Mouse (Mus musculus) lung, postnatal 0 days (tissue): ENCODE measurements around the gene Thy1. TPM values are rescaled to one million over a fixed set of nuclear protein-coding genes. Genes with fewer than 3 reads are reported as not detected.

ENCODE experiments used
- ATAC-seq: fragments of 200-750 bp; cut with Nextera tagmentation; 2 replicates; pipeline ENCODE4 v1.8.0; 2017; ENCODE audit warnings: moderate library complexity
- DNase-seq: peaks from one replicate; pipeline ENCODE4 v3.0.0-alpha.2; 2016; ENCODE audit warnings: low spot score
- H3K27ac ChIP-seq: fragments of 300-500 bp; sonication (generic); 2 replicates; pipeline ENCODE4 v1.5.1; 2014; ENCODE audit warnings: antibody characterized with exemption, mild to moderate bottlenecking, low read length, mixed read lengths
- H3K27me3 ChIP-seq: fragments of 300-500 bp; sonication (generic); replicated peaks from 2 replicates; pipeline ENCODE4 v1.6.1; 2014; ENCODE audit warnings: low read length, mixed read lengths; ENCODE audit not compliant: insufficient read depth
- H3K36me3 ChIP-seq: fragments of 300-500 bp; sonication (generic); 2 replicates; pipeline ENCODE4 v1.6.1; 2014; ENCODE audit warnings: low read length, mixed read lengths; ENCODE audit not compliant: insufficient read depth
- H3K4me1 ChIP-seq: fragments of 300-500 bp; sonication (generic); 2 replicates; pipeline ENCODE4 v1.6.1; 2014; ENCODE audit warnings: antibody characterized with exemption, low read depth, low read length, mixed read lengths; ENCODE audit not compliant: insufficient read depth
- H3K4me2 ChIP-seq: fragments of 300-500 bp; sonication (generic); replicated peaks from 2 replicates; pipeline ENCODE4 v1.6.1; 2014; ENCODE audit warnings: low read depth, mild to moderate bottlenecking, low read length, moderate library complexity, mixed read lengths
- H3K4me3 ChIP-seq: fragments of 300-500 bp; sonication (generic); 2 replicates; pipeline ENCODE4 v1.5.1; 2014; ENCODE audit warnings: low read depth, low read length
- H3K9ac ChIP-seq: fragments of 300-500 bp; sonication (generic); replicated peaks from 2 replicates; pipeline ENCODE4 v1.6.1; 2014; ENCODE audit warnings: low read depth, mild to moderate bottlenecking
- H3K9me3 ChIP-seq: fragments of 300-500 bp; sonication (generic); 2 replicates; pipeline ENCODE4 v1.6.1; 2016; ENCODE audit warnings: low read length, mixed read lengths
- CTCF ChIP-seq: IDR thresholded peaks from 2 replicates; pipeline ENCODE4 v1.5.1; 2016; ENCODE audit warnings: antibody characterized with exemption, mild to moderate bottlenecking
- EP300 ChIP-seq: IDR thresholded peaks from 2 replicates; pipeline ENCODE4 v1.6.1; 2016; ENCODE audit warnings: antibody characterized with exemption, mild to moderate bottlenecking, control low read depth
- WGBS: fragments of 180-500 bp; shearing (Covaris S2); extraction: QIAGEN DNeasy Blood & Tissue Kit; methylation state at CpG from one replicate; pipeline ENCODE4 v1.1.7; 2014; 5-methylcytosine and 5-hydroxymethylcytosine counted together
- polyA plus RNA-seq: library from polyadenylated mRNA; unstranded; fragments of >200 nt; fragmentation: Nextera tagmentation; extraction: Ambion mirVana; gene quantifications from 2 replicates; pipeline ENCODE4 v1.2.1, GENCODE M21; 2015

Gene Thy1
- polyA plus RNA-seq, 1 experiment from 2014 or later = 2.9 TPM

DNA sequence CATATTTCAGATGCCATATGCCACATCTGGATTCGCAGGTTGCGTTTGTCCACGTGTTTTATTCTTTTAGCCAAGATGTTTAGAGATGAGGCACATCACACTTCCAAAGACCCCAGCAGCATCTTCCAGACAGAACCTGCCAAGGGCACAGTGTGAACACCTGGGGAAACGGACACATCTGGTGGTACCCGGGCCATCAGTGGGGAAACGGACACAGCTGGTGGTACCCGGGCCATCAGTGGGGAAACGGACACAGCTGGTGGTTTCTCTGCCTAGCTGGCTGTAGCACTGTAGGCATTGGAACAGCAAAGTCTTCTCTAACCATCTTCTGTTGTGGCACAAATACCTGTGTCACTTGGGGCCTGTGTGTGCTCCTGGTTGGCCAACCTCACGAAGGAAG lies 52.6 kb downstream of the Thy1 start:
- H3K36me3 ChIP-seq = 0 out of 2 replicates have a peak, but pooled peaks cover 5% of the 10 kb centered on the region
- no peak for DNase-seq
- H3K9ac ChIP-seq = no peak overlapping the region
- H3K27ac ChIP-seq = no peak overlapping the region
- H3K9me3 ChIP-seq = no peaks in the 10 kb centered on the region
- ATAC-seq = no peak
- H3K4me2 ChIP-seq = no peak overlapping the region
- TF ChIP-seq CTCF (no peak), EP300 (no peak)
- no peaks in the 10 kb centered on the region for H3K4me1 ChIP-seq
- no peak overlapping the region for H3K4me3 ChIP-seq
- 90% methylated on average over 9 of the region's 9 CpGs for WGBS
- no peaks in the 10 kb centered on the region for H3K27me3 ChIP-seq

DNA sequence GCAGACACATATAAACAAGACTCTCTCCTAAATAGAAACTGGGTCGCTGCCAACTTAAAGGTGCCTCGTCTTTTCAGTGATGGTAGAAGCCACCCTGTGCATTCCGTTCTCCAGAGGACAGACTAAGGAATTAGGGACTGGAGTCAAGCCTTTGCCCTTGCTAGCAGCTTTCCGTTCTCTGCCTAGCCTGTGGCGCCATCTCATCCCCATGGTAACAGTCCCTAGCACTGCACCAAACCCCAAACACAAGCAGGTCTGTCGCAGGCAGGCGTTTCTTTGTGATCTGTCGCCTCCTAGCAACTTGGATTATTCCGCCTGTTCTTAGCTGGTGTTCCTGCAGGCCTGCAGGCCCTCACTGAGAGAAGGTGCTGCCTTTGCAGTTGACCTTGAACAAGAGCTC lies 53.4 kb downstream of the Thy1 start:
- Histone ChIP-seq H3K27ac (no peak overlapping the region), H3K4me2 (no peak overlapping the region), H3K4me1 (no peaks in the 10 kb centered on the region), H3K27me3 (no peaks in the 10 kb centered on the region), H3K9me3 (no peaks in the 10 kb centered on the region), H3K9ac (no peak overlapping the region), H3K36me3 (no peaks in the 10 kb centered on the region), H3K4me3 (no peak overlapping the region)
- no peak for TF ChIP-seq EP300
- TF ChIP-seq CTCF = no peak
- DNase-seq = no peak
- WGBS = 49% methylated on average over 9 of the region's 9 CpGs
- peak; percentile 23; the same call in 1 of the 2 replicates for ATAC-seq

Other genes starting within 250 kb of the Thy1 start
- 11.0 TPM in 2 replicates for gene Usp2, start 23.6 kb downstream of the Thy1 start, polyA plus RNA-seq
- gene Mfrp, start 58.3 kb downstream of the Thy1 start, polyA plus RNA-seq = 0.08 TPM in 1 of 2 replicates, not detected in the other
- gene C1qtnf5, start 63.9 kb downstream of the Thy1 start, polyA plus RNA-seq = 9.8 and 10.3 TPM in 2 replicates
- gene Gm49380, start 70.1 kb downstream of the Thy1 start, polyA plus RNA-seq = 0.29 and 0.30 TPM in 2 replicates
- 18.8 and 19.0 TPM in 2 replicates for gene Rnf26, start 70.1 kb downstream of the Thy1 start, polyA plus RNA-seq
- 113 and 116 TPM in 2 replicates for gene Mcam, start 91.1 kb downstream of the Thy1 start, polyA plus RNA-seq
- 6.8 and 9.3 TPM in 2 replicates for gene Cbl, start 190.7 kb downstream of the Thy1 start, polyA plus RNA-seq
- 59.6 and 60.0 TPM in 2 replicates for gene Ccdc153, start 197.3 kb downstream of the Thy1 start, polyA plus RNA-seq
- gene Pdzd3, start 208.1 kb downstream of the Thy1 start, polyA plus RNA-seq = 0.13 TPM in 1 of 2 replicates, not detected in the other
- gene Nlrx1, start 225.2 kb downstream of the Thy1 start, polyA plus RNA-seq = 9.4 and 10.1 TPM in 2 replicates
- 0.47 and 0.63 TPM in 2 replicates for gene Abcg4, start 245.2 kb downstream of the Thy1 start, polyA plus RNA-seq